Mouse (Mus musculus): ENCODE measurements around the gene Impdh2. TPM values are rescaled to one million over a fixed set of nuclear protein-coding genes. Genes with fewer than 3 reads are reported as not detected.
A peak's percentile ranks its signal among the peaks of the same experiment; 100 is the strongest.

Impdh2 gene
- polyA plus RNA-seq (2012; ENCODE audit: insufficient read depth, insufficient read length, missing spikeins) = 18.9 and 21.5 TPM in 2 replicates

DNA sequence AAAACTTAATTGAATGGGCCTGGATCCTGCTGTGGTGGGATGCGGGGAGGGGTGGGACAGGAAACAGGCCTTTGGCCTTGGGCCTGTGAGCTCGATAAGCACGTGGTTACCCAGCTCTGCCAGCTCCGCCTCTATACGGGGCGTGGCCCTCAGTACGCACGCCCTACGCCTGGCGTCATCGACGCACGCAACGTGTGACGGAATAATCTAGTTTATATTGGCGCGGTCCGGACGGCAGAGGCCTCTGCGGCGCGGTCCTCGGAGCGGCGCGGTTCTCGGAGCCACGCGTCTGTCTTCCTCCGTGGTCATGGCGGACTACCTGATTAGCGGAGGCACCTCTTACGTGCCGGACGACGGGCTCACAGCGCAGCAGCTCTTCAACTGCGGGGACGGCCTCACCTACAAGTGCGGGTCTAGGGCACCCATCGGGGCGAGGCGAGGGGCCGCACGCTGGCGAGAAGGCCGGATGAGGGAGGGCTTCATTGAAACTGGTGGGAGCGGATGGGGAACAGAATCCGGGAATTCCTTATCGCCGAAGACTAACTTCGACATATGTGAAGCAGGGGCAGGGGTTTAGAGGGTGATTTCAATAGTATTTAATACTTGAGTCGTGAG, at the start of gene Impdh2:
Gene Impdh2 (plus strand): TSS at position 60 of the 615 bp plus-strand sequence.
- Histone ChIP-seq H3K27ac (replicated peaks; ENCODE audit: low read depth, low read length) (peak within 1 kb of the TSS; percentile 23), H3K4me3 (ENCODE audit: insufficient read depth, low read depth, low read length) (peak within 1 kb of the TSS; percentile 58), H3K4me1 (ENCODE audit: control insufficient read depth, insufficient read depth, insufficient read length, low read length) (no peaks in the 10 kb centered on the region)

GRCm38 (mm10) chr9:108516380-108517251, 43.5 kb upstream of the Impdh2 start, which contains the start of gene Qrich1:
TSS of gene Qrich1 (plus strand) at chr9:108516806.
- H3K4me3 ChIP-seq (ENCODE audit: insufficient read depth, low read depth, low read length) = peak within 1 kb of the TSS; percentile 99
- peaks cover 11% of the 10 kb centered on the region for H3K4me1 ChIP-seq (ENCODE audit: control insufficient read depth, insufficient read depth, insufficient read length, low read length)
- H3K27ac ChIP-seq (replicated peaks; ENCODE audit: low read depth, low read length) = peak within 1 kb of the TSS; percentile 98

GRCm38 (mm10) chr9:108517253-108517930, 42.7 kb upstream of the Impdh2 start:
- H3K4me1 ChIP-seq (ENCODE audit: control insufficient read depth, insufficient read depth, insufficient read length, low read length) = peaks cover 11% of the 10 kb centered on the region
- peak overlapping the region; percentile 98 for H3K27ac ChIP-seq (replicated peaks; ENCODE audit: low read depth, low read length)
- peak overlapping the region; percentile 99 for H3K4me3 ChIP-seq (ENCODE audit: insufficient read depth, low read depth, low read length)

- peaks cover 11% of the 10 kb centered on the region for H3K4me1 ChIP-seq (ENCODE audit: control insufficient read depth, insufficient read depth, insufficient read length, low read length)
Observed at GRCm38 (mm10) chr9:108517931-108518332, 42.2 kb upstream of the Impdh2 start.

DNA sequence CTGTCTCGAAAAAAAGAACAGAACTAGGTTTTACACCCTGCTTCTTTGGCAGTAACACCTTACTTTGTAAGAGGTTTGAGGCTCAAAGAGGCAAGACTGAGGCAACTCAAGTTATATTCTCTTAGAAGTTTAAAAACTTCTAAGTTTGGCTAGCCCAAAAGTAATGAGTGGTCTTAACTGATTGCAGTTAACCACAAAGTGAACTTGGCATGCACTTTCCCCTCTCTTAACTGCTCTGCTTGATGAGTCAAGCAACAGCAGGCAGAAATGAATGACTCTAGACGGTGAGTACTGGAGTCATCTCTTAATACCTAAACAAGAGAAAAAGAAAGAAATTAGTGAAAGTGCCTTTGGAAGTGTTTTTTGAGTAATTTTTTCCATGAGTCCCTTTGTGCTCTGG, 38.5 kb upstream of the Impdh2 start:
- Histone ChIP-seq H3K27ac (replicated peaks; ENCODE audit: low read depth, low read length) (no peak overlapping the region), H3K4me3 (ENCODE audit: insufficient read depth, low read depth, low read length) (no peak overlapping the region), H3K4me1 (ENCODE audit: control insufficient read depth, insufficient read depth, insufficient read length, low read length) (peaks cover 9% of the 10 kb centered on the region)

More at GRCm38 (mm10) chr9:108517931-108518332, 42.2 kb upstream of the Impdh2 start:
- Histone ChIP-seq H3K4me3 (ENCODE audit: insufficient read depth, low read depth, low read length) (peak overlapping the region; percentile 69), H3K27ac (replicated peaks; ENCODE audit: low read depth, low read length) (peak overlapping the region; percentile 94)

DNA sequence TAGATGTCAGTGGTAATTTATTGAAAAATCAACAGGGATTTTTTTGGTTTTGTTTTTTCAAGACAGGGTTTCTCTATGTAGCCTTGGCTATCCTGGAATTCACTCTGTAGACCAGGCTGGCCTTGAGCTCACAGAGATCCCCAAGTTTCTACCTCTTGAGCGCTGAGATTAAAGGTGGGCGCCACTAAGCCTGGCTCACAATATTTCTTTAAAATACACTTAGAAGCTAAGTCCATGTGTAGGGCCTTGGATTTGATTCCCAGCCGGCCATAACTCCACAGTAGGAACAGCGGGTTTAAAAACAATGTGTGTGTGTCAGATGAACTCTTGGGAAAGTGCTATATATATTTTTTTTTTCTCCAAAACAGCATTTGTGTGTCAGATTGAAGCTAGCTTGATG, 36.7 kb upstream of the Impdh2 start:
- Histone ChIP-seq H3K4me3 (ENCODE audit: insufficient read depth, low read depth, low read length) (no peak overlapping the region), H3K4me1 (ENCODE audit: control insufficient read depth, insufficient read depth, insufficient read length, low read length) (peaks cover 9% of the 10 kb centered on the region), H3K27ac (replicated peaks; ENCODE audit: low read depth, low read length) (no peak overlapping the region)

DNA sequence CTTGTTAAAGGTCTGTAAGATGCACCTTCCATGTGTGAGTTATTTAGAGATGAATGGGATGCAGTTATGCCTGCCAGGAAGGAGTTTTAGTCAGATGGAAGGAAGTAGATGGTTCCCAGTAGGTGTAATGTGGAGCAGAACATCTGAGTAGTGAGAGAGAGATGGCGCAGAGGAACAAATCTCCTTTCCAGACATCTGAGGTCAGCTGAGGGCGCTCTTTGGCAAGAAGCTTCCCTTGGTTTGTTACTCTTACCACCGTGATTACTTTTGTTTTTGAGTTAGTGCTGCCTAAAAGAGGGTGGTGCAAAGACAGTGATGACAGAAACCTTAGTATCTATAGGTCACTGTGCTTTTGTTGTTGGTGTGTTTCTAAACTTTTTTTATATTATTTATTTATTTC, 34.7 kb upstream of the Impdh2 start:
- no peak overlapping the region for H3K27ac ChIP-seq (replicated peaks; ENCODE audit: low read depth, low read length)
- no peak overlapping the region for H3K4me3 ChIP-seq (ENCODE audit: insufficient read depth, low read depth, low read length)
- 0 out of 2 replicates have a peak, but pooled peaks cover 2% of the 10 kb centered on the region for H3K4me1 ChIP-seq (ENCODE audit: control insufficient read depth, insufficient read depth, insufficient read length, low read length)

- Histone ChIP-seq H3K4me1 (ENCODE audit: control insufficient read depth, insufficient read depth, insufficient read length, low read length) (no peaks in the 10 kb centered on the region), H3K27ac (replicated peaks; ENCODE audit: low read depth, low read length) (no peak overlapping the region), H3K4me3 (ENCODE audit: insufficient read depth, low read depth, low read length) (no peak overlapping the region)
Observed at GRCm38 (mm10) chr9:108530954-108531353, 29.1 kb upstream of the Impdh2 start.

DNA sequence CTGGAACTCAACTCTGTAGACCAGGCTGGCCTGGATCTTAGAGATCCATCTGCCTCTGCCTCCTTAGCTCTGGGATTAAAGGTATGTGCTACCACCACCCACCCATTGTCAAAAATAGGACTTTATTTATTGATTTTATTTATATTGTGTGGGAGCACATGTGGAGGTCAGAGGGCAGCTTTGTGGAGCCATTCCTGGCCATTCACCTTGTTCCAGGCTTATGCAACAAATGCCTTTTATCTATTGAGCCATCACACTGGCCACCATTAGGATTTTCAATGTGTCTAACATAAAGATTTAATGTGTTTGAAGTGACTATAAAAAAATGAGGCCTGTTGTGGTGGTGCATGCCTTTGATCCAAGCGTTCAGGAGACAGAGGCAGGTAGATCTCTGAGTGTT, 28.6 kb upstream of the Impdh2 start:
- Histone ChIP-seq H3K27ac (replicated peaks; ENCODE audit: low read depth, low read length) (no peak overlapping the region), H3K4me1 (ENCODE audit: control insufficient read depth, insufficient read depth, insufficient read length, low read length) (no peaks in the 10 kb centered on the region), H3K4me3 (ENCODE audit: insufficient read depth, low read depth, low read length) (no peak overlapping the region)

- H3K4me1 ChIP-seq (ENCODE audit: control insufficient read depth, insufficient read depth, insufficient read length, low read length) = no peaks in the 10 kb centered on the region
- no peak overlapping the region for H3K4me3 ChIP-seq (ENCODE audit: insufficient read depth, low read depth, low read length)
- no peak overlapping the region for H3K27ac ChIP-seq (replicated peaks; ENCODE audit: low read depth, low read length)
Observed at GRCm38 (mm10) chr9:108540846-108541245, 19.2 kb upstream of the Impdh2 start.

- Histone ChIP-seq H3K27ac (replicated peaks; ENCODE audit: low read depth, low read length) (no peak overlapping the region), H3K4me1 (ENCODE audit: control insufficient read depth, insufficient read depth, insufficient read length, low read length) (no peaks in the 10 kb centered on the region), H3K4me3 (ENCODE audit: insufficient read depth, low read depth, low read length) (no peak overlapping the region)
Observed at GRCm38 (mm10) chr9:108545986-108546385, 14.1 kb upstream of the Impdh2 start.

GRCm38 (mm10) chr9:108546875-108547274, 13.2 kb upstream of the Impdh2 start:
- Histone ChIP-seq H3K4me3 (ENCODE audit: insufficient read depth, low read depth, low read length) (no peak overlapping the region), H3K4me1 (ENCODE audit: control insufficient read depth, insufficient read depth, insufficient read length, low read length) (no peaks in the 10 kb centered on the region), H3K27ac (replicated peaks; ENCODE audit: low read depth, low read length) (no peak overlapping the region)

DNA sequence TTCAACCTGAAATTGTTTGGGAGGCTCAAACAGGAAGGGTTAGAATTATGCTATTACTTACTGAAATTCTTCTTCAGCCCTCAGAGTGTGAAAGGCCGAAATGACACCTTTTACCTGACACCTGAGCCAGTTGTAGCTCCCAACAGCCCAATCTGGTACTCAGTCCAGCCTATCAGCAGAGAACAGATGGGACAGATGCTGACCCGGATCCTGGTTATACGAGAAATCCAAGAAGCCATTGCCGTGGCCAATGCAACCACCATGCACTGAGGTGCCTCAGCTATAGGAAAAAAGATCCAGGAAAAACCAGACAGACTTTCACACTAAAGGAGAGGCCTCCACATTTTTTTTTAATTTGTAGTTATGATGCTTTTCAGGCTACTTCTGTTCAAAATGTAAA, 917 bp upstream of the Impdh2 start:
- Histone ChIP-seq H3K4me3 (ENCODE audit: insufficient read depth, low read depth, low read length) (no peak overlapping the region), H3K4me1 (ENCODE audit: control insufficient read depth, insufficient read depth, insufficient read length, low read length) (no peaks in the 10 kb centered on the region), H3K27ac (replicated peaks; ENCODE audit: low read depth, low read length) (no peak overlapping the region)

DNA sequence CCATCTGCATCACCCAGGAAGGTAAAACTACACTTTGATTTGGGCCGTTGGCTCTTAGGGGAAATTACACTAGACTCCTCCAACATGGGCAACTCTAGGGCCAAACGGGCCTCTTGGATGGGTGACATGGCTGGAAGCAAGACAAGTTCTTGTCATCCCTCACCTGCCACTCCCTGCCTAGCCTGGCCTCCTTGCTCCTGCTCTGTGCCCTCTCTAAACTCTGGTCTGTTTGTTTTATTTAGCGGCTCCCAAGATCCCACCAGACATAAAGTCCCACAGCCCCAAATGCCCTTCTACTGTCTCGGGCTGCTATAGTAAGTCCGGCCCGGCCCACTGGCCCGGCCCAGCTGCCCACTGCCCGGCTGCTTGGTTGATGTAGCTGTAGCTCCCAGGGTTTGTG, 3.6 kb downstream of the Impdh2 start:
- Histone ChIP-seq H3K4me1 (ENCODE audit: control insufficient read depth, insufficient read depth, insufficient read length, low read length) (peaks cover 7% of the 10 kb centered on the region), H3K27ac (replicated peaks; ENCODE audit: low read depth, low read length) (no peak overlapping the region), H3K4me3 (ENCODE audit: insufficient read depth, low read depth, low read length) (no peak overlapping the region)

DNA sequence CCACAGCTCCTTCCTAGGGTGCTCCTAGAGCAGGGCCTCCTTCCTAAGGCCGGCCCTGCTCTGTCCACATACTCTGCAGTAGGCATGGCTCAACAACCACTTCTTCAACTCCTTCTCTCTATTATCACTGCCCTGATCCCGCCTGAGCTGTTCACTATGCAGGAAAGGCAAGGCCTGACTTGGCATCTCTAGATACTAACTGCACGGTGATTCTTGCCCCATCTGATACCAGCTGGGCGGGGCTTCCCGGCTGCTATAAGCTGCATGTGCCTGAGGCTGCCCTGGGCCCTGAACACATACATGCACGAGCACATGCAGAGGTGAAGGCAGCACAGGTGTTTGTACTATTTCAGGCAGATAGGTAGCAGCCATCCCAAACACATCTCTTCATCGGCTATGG, 4.0 kb downstream of the Impdh2 start:
- H3K4me1 ChIP-seq (ENCODE audit: control insufficient read depth, insufficient read depth, insufficient read length, low read length) = peaks cover 8% of the 10 kb centered on the region
- no peak overlapping the region for H3K27ac ChIP-seq (replicated peaks; ENCODE audit: low read depth, low read length)
- no peak overlapping the region for H3K4me3 ChIP-seq (ENCODE audit: insufficient read depth, low read depth, low read length)

Measured in brown adipose tissue, adult 24 weeks (tissue).